Mouse (Mus musculus): ENCODE data around the gene Sergef.

GRCm38 (mm10) chr7:46471054-46471737 is 168.4 kb downstream of the Sergef start:
- no peak for TF ChIP-seq CHD2 (IDR thresholded peaks at IDR 0.05; ENCODE audit: low read depth, low read length)
- TF ChIP-seq ZC3H11A (IDR thresholded peaks at IDR 0.05; ENCODE audit: borderline replicate concordance, low read depth, low read length): no peak
- TF ChIP-seq HCFC1 (IDR thresholded peaks at IDR 0.05; ENCODE audit: borderline replicate concordance, insufficient read depth, low read length): no peak
- TF ChIP-seq ZNF384 (IDR thresholded peaks at IDR 0.05; ENCODE audit: low read depth, low read length): no peak

Data from ES-E14 (cell line).